Mouse (Mus musculus): ENCODE measurements at regions not wholly inside any gene's neighbourhood (a gene's known extent, or its start where the extent isn't known, plus 50 kb on each side); places are given as distances from the start of the nearest gene placed in this dataset.

DNA sequence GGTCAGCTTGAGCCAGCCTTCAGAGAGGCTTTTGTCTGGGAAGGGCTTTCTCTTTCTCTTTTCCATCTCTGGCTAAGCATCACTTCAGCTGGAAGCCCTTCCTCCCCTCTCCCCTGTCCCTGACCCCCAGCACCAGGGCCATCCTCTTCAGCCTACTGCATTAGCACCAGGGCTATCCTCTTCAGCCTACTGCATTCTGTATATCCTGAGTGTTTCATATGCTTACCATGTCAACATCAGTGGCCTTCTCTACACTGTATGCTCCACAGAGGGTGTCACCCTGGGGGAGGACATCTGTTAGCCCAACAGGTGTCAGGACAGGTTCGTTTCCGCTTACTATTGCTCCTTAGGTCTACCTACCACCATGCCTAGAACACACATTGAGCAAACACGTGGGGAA is 282.5 kb downstream of the Rps24 start:
- no peak for DNase-seq (ENCODE audit: low spot score in 2 of 2)

DNA sequence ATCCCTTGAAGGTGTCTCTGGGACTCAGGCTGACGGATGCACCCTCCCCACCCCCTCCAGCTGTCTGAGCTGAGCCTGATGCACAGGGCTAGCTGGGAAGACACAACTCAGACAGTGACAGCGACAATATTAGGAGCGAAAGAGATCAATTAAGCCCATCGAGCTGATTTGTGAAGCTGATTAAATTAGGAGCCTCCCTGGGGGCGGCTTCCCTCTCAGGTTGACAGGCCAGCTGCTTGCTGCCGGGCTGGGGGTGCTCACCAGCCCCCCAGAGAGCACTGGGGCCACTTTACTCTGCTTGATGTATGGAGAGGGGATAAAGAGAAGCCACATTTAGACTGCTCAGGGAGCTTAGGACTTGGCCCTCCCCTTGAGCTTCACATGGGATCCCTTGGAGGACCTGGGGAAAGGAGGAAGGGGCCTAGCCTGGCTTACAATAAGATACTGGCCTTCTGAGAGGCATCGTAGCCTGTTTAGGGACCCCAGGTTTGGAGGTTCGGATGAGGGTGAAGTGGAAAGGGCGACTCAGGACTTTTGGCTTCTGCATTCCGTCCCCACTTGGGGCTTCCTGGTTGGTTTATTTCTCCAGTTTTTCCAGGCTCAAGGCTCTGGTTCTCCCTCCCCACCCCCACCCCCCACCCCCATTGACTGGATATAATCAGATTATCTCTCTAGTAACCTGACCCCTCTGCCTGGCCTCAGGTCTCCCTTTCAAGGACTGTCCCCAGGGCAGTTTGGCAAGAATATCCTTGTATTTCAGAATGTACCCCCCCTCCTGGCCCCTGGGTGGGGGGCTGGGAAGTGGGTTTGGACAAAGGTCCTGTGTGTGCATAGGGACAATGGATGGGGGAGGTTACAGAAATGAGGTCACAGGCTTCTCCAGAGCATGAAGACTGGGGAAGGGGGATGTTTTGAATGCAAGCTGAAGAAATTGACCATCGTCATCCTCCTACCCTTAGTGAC is 283.4 kb downstream of the Rps24 start:
- DNase-seq (ENCODE audit: low spot score in 2 of 2) = no peak

DNA sequence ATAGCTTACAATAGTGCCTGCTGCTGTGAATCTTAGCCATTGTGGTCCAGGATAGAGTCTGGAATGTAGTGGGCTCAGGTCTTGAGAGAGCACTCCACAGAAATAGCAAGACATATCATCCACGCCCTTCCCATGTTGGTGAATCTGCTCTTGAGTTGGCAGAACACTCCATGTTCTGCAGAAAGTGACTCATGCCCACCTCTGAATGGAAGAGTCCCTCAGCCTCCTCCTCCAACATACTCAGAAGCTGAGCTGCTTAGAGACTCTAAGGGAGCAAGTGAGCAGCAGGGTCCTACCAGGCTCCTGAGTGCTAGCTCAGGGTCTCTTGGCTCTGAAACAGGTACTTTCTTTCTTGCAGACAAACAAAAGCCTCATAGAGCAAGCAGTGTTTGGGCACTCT is 284.7 kb downstream of the Rps24 start:
- peak in 1 of 2 experiments; percentile 67 for DNase-seq (ENCODE audit: low spot score in 2 of 2)

DNA sequence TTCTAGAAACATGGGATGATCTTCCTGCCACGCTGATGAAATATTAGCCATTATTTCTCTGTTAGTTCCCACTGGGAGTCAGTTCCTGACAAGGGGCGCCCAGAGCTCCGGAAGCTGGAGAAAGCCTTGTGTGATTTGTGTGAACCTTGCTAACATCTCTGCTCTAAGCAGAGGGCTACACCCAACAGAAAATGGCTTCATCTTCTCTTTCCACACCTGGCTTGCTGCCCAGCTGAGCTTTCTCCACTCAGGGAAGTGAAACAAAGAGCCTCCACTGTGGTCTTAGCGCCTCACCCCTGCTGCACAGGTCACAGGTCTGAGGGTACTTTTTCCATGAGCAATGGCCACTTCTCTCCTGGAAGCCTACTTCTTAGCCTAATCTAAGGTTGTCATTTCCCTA is 285.2 kb downstream of the Rps24 start:
- DNase-seq (ENCODE audit: low spot score in 2 of 2) = no peak

DNA sequence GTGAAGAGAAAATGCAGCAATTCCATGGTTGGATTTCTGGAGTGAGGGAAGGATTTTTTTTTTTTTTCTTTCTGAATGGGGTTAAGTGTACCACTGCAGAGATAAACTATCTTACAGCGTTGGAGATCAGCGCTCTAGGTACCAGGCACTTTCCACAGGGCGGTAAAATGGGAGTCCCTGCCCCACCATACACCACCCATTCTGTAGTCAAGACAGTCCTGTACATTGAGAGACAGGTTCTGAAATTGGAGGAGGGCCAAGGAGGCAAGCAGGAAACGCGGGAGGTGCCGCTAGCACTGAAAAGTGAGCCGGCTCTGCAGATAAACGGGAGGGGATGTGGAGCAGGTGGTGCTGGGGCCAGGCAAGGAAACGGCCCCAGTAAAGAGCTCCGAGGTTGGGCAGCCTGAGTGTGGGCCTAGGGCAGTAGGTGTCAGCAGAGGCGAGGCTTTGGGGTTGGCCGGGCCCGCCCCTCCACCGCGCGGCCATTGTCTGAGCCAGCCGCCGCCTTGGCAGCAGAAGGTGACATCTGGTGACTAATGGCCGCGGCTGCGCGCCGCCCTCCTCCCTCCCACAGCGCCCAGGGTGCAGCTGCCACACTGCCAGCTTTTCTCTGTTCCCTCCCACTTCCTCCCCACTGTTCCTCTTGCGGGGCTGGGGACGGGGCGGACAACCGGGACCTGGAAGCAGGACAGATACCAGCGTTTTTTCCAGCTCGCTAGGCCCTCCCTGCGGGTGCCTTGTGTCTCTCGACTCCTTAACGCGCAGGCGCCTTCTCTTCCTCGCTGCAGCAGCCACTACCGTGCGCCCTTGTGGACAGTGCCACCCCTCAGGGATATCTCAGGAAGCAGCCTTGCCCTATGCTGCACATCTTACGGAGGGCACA is 292.1 kb downstream of the Rps24 start:
- peak; percentile 82 to 94 for DNase-seq (ENCODE audit: low spot score in 2 of 2)

DNA sequence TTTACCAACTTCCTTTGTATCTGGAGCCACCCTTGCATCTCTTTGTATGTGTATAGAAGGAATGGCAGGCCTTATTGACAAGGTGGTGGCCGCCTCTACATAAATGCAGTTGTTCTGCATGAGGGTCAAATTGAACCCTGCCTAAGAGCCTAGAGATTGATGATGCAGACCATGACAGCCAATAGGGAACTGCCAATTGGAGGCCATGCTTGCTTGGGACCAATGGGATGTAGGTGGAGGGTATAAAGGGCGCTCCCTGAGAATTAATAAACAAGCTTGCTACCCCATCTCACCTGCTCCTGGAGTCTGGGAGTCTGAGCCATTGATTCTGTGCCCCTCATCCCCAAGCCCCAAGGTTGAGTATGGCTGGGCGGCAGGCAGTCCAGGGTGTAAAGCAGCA is 294.7 kb downstream of the Rps24 start:
- DNase-seq (ENCODE audit: low spot score in 2 of 2) = no peak

DNA sequence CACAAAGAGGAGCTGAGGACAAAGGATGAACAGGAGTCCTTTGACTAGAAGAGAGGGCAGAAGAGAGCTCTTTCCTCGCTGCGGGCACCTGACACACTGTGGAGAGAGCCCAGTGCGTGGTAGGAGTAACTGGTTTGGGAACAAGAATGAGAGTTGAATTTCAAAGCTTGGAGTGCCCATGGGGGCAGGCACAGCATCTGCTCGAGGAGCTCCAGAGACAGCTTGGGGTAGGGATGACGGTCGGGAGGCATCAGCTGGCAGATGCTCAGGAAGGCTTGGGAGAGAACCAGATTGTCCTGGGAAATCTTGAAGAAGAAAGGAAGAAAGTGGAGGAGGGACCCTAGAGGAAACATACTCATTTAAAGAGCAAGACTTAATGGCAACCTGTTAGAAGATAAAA is 297.0 kb downstream of the Rps24 start:
- DNase-seq (ENCODE audit: low spot score in 2 of 2) = peak in 1 of 2 experiments; percentile 71

DNA sequence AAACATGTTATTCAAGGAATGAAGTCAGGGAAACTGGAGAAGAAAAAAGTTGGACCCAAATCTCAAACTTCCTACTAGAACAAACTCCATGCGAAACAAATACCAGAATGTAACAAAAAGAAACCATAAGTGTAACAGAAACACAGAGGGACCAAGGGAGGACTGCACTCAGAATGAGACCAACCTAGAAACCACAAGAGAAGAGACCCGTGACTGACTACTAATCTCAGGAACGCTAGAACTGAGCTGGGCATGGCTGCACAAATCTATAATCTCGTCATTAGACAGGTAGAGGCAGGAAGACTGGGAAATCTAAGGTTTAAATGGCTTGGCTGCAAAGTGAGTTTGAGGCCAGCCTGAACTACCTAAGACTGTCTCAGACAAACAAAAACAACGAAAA is 298.5 kb downstream of the Rps24 start:
- DNase-seq (ENCODE audit: low spot score in 2 of 2) = no peak

DNA sequence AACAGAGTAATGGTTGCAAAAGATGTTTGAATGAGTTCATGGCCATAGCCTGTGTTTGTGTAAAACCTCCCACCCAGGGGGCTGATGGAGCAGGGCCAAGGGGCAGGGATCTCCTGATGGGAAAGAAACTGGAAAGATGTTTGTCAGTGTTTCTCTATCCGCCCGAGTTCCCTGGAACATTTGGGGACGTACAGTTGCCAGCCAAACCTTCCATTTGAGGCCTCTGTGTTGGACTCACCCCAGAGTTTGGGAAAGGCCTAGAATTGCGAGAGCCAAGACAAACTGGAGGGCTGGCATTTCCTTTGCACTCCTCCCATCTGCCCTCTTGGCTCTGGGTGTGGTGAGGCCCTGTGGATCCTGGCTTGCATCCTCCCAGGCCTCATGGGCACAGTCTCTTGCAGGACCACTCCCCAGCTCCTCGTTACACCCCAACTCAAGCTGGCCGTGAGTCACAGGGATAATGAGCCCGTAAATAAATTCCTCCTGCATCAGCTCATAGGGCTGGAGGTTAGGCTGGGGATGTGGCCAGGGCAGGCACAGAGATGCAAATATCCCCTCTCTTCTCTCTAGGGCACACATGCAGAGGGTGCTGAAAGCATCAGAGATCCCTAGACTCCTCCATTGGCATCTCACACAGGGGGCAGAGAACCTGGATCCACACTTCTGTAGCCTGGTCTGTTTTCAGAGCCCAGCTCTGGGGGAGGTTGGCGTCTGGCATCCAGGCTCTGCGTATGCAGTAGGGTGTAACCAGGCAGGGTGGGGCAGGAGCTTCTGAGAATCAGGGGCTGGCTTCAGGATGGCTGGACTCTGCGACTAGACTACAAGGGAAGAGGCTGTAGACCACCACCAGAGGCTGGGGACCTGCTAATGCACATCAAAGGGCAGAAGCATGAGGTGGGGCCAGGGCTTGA is 306.7 kb downstream of the Rps24 start:
- no peak for DNase-seq (ENCODE audit: low spot score in 2 of 2)

DNA sequence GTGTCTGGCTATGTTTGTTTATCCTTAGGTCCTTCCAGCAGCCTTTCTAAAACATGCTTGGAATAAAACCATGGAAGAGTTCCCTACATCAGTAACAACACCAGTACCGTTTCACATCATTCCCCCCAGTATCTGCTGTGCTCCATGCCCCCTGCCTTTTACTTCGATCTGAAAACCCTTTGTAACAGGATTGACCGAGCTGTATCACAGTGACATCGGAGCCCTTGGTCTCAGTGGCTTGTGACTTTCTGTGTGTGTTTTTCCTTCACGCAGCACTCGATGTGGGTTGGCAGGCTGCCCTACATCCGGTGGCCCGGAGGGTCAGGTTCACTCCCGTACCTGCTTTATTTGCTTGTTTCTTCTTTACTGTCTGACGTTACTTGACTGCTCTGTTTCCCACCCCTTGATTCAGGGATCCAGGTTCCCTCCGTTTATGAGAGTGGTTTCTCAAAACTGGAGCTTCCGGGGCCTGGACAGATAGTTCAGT is 307.5 kb downstream of the Rps24 start:
- no peak for DNase-seq (ENCODE audit: low spot score in 2 of 2)

DNA sequence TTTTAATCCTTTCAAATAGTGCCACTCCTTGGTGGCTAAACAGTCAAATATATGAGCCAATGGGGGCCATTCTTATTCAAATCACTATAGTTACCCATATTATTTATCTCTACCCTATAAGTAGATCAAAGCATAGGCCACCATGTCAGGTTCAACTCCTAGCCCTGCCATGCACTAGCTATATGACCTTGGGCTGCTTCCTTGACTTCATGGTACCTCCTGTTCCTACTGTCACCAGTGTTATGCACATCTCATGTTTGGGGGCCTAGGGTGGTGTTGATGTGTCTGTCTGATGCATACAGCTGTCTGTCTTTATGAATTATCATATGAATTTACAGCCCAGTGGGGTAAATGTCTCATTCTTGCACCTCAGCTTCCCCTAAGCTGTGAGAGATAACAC is 310.6 kb downstream of the Rps24 start:
- no peak for DNase-seq (ENCODE audit: low spot score in 2 of 2)

DNA sequence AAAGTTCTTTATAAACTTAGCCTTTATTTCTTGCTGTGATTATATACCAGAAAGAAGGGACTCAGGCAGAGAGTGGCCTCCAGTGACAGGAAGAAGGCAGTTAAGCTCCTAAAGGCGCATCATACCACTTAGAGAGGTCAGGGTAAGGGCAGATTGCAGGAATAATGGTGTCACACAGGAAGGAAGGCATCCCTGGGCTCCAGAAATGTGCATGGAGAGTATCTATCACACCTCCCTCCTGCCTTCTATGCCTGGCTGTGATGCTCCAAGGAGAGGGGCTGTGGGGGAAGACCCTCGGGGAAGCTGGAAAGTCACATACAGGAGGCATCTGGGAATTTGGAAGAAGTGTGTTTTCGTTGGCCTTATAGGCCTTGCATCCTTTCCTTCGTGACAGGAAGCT is 311.1 kb downstream of the Rps24 start:
- no peak for DNase-seq (ENCODE audit: low spot score in 2 of 2)

DNA sequence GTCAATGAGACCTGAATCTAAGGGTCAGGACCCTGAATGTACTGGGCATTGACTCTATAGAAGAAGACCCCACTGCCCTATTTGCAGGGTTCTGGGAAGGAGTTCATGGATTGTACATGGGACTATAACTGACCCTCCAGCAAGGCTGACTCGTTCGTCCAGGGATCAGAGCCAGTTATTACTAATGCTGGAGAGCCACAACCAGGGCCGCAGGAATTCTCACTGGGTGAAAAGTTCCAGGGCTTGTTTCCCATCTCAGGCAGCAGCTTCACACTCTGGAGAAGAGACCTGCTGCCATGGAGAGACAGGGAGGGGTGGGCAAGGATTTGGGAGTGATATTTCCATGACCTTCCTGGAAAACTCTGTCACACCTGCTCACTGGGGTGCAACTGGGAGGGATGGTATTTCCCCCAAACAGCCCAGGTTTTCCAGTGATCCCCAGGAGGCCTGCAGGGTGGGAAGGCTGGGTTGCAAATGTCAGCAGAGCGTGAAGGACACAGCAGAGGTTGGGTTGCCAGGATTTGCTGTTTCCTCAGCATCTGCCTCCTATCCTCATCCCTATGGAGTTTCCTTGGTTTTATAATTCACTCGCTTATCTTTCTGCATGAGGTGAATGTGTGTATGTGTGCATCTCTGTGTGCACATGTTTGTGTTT is 316.2 kb downstream of the Rps24 start:
- DNase-seq (ENCODE audit: low spot score in 2 of 2) = no peak

DNA sequence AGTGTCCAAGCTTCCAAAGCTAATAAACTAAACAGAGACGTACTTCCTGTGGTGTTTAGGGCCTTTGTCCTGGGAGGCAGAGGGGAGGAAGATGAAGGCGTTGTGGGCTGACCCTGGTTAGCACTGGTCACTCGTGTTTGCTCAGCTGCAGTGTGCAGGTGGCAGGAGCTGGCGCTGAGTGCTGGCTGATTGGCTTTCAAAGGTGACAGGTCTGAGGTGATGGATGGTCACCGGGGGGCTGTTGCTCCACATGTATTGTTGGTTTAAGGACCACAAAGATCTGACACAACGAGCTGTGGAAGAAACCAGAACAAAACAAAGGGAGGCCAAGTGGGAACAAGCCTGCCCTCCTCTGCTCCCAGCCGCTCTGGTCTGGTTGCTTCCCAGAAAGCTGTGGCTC is 320.1 kb downstream of the Rps24 start:
- no peak for DNase-seq (ENCODE audit: low spot score in 2 of 2)

DNA sequence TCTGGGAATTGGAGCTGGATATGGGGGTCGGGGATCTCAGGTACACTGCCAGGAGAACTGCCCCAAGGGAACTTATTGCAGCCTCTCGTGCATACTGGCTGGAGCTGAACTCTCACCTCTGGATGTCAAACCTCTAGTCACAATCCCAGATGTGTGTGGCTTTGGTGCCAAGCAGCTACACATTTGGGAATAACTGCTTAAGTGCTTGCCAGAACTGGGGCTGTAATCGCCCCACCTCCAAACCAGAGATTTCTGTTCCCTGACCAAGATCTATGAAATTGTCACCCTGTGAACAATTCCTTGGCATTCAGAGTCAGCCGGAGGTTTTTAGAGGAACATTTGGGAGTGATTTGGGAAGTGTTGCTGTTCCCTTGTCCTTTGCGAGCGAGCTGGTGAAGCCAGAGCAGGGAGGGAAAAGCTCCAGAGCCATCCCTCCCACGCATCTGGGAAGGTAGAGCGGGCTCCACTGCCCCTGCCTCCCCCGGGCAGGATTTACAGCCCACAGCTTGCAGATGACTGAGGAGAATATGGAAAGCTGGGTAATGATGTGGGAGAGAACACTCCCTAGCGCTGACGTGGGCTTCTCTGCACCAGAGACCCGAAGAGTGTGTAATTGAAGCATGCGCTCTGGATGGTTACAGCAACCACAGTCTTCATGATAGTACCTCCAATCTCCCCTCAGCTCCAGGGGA is 336.1 kb downstream of the Rps24 start:
- DNase-seq (ENCODE audit: low spot score in 2 of 2) = peak in 1 of 2 experiments; percentile 72

DNA sequence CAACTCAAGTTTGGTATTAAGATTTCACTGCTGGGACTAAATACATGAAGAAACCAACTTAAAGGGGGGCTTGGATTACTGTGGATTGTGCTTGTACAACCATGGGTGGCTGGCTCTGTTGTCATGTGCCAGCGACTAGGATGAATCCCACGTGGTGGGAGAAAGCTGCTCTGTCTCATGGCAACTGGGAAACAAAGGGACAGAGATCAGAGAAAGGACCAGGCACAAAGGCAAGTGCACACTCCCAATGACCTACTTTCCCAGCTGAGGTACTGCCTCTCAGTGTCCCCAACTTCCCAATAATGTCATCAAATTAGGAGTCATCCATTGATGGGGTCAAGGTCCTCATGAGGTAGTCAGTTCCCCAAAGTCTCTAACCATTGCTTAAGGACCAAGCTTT is 337.4 kb downstream of the Rps24 start:
- no peak for DNase-seq (ENCODE audit: low spot score in 2 of 2)

DNA sequence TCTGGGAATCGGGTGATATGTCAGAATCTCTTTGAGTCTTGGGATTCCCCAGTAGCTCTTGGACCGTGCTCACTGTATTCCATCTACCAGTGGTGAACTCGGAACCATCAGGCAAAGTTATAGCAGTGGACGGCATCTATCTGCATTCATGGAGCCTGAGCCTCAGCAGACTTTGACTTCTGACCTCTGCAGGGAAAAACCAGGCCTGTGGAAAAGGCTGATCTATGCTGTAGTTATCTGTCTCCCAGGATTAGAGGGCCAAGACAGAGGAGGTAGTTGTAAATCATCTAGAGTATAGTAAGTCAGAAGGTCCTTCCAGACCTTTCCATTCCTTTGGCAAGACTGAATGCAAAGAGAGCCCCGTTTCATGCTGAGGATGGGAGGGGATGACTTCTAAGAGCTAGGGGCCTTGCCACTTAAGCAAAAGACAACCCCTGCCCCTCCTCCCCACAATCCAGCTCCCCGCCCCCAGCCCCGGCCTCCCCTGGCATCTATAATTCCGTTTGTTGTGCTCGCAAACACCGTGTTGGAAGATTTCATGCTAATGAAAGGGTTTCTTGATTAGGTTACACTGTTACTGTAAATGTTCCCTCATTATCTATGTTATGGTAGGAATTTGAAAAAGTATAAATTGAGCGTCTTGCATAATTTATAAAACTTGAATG is 338.9 kb downstream of the Rps24 start:
- DNase-seq (ENCODE audit: low spot score in 2 of 2) = no peak

DNA sequence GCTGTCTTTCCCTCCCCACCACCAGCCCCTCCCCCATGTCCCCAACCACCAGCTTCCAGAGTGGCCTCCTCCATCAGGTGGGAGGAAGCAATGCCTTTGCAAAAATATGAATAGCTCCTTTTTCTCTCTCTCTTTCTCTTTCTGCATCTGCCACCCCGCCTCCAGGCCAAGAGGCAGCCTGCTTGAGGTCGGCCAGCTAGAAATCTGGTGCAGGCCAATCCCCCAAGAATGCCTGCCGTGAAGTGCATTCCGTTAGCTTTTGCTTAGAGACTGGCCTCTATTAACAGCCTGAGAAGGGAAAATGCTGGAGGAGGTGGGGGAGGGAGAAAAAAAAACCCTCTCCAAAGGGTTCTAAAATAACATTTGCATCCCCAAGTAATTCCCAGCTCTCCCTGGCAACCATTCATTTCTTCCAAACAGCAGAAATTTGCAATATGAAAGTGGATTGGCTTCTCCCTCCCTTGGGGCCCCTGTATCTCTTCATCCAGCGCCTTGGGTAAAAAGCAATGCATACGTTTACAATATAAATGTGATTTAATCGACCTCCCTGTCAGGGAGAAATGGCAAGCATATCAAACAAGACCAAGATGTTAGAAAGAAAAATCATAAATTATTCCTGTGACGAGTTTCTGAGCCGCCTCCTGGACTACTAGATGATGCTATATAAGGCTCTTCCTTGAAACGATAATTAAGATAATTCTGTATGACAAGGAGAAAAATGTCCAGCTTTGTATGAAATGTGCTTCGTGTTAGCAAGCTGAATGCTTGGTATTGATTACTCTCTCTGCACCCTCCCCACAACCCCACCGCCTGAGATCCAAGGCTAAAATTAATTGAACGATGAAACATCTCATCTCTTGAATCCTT is 339.8 kb downstream of the Rps24 start:
- peak in 1 of 2 experiments; percentile 47 for DNase-seq (ENCODE audit: low spot score in 2 of 2)

All from left cerebral cortex, adult 8-10 months (tissue).